Mouse (Mus musculus): ENCODE measurements around the gene Eva1b. TPM values are rescaled to one million over a fixed set of nuclear protein-coding genes. Genes with fewer than 3 reads are reported as not detected.

The Eva1b gene
- total RNA-seq (2015; ENCODE audit: low replicate concordance): not detected in 2 replicates
- not detected in 2 replicates for total RNA-seq (2017; ENCODE audit: low replicate concordance)

DNA sequence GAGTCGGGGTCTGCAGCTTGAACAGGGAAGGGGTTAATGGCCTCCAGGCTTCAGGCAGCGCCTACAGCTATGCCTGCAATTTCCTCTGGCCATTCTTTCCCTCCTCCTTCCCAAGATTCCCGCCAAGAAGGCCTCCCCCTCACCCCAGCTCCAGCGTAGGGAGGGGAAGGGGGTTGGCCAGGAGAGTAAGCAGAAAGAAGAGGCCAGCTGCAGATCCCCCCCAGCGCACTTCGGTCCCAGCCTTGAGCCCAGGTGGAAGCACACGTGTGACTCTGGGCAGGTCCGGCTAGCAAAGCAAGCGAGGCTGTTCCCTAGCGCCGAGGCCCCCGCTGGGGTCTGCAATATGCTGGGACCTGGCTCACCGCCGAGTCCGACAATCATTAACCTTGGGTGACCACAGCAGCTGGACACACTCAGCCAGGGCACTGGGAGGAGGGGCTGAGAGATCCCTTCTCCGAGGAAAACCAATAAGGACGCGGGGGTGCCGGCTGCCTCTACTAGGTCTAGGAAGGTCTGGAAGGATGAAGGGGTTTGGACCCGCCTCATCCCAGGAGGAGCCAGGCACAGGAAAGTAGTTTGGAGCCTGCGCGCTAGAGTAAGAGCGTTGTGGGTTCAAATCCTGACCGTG lies at the start of gene Eva1b:
Gene Eva1b, plus strand, starts transcription at position 212 of the 628 bp plus-strand sequence.
- ATAC-seq (replicated peaks; ENCODE audit: low FRiP score, poor library complexity, severe bottlenecking): no peak

DNA sequence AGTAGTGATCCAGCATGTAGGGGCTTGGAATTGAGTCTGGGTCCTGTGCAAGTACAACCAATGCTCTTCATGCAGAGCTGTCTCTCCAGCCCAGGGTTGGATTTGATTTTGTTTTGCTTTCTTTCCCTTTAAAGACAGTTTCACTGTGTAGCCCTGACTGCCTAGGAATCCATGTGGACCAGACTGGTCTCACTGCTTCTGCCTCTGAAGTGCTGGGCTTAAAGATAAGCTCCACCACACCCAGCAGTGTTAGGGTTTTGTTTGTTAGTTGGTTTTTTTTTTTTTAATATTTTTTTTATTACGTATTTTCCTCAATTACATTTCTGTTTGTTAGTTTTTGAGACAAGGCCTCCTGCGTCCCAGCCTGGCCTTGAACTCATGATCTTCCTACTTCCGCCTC lies 48.2 kb upstream of the Eva1b start:
- ATAC-seq (replicated peaks; ENCODE audit: low FRiP score, poor library complexity, severe bottlenecking): no peak

- ATAC-seq (replicated peaks; ENCODE audit: low FRiP score, poor library complexity, severe bottlenecking): no peak
Observed at GRCm38 (mm10) chr4:126100764-126101163, 46.8 kb upstream of the Eva1b start.

GRCm38 (mm10) chr4:126102061-126102841 lies 45.3 kb upstream of the Eva1b start:
- ATAC-seq (replicated peaks; ENCODE audit: low FRiP score, poor library complexity, severe bottlenecking): peak; percentile 43; the same call in 1 of the 2 replicates

- ATAC-seq (replicated peaks; ENCODE audit: low FRiP score, poor library complexity, severe bottlenecking): peak; percentile 84
Observed at GRCm38 (mm10) chr4:126103057-126103581, 44.4 kb upstream of the Eva1b start.

DNA sequence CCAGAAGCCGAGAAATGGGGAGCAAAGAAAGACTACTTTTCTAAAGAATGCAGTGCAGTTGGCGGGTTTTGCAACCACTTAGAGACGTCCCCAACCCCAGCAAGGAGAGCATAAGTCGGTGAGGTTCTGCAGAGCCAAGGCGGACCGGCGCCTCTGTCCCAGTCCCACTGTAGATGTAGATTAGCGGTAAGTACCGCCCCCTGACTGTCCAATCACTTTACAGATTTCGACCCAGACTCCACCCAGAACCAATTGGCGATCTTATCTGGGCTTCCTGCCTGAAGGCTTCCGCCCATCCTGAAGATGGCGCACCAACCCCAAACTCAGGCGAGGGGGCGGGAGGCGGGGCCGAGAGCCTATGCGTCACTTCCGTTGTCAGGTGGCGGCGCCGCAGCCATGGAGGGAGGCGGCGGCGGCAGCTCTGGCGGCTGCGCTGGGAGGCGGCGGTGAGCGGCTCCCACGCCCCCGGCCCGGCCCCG lies 43.9 kb upstream of the Eva1b start, which contains the start of gene Stk40:
Gene Stk40, plus strand, starts transcription at position 368 of the 479 bp plus-strand sequence.
- peak; percentile 86 for ATAC-seq (replicated peaks; ENCODE audit: low FRiP score, poor library complexity, severe bottlenecking)

DNA sequence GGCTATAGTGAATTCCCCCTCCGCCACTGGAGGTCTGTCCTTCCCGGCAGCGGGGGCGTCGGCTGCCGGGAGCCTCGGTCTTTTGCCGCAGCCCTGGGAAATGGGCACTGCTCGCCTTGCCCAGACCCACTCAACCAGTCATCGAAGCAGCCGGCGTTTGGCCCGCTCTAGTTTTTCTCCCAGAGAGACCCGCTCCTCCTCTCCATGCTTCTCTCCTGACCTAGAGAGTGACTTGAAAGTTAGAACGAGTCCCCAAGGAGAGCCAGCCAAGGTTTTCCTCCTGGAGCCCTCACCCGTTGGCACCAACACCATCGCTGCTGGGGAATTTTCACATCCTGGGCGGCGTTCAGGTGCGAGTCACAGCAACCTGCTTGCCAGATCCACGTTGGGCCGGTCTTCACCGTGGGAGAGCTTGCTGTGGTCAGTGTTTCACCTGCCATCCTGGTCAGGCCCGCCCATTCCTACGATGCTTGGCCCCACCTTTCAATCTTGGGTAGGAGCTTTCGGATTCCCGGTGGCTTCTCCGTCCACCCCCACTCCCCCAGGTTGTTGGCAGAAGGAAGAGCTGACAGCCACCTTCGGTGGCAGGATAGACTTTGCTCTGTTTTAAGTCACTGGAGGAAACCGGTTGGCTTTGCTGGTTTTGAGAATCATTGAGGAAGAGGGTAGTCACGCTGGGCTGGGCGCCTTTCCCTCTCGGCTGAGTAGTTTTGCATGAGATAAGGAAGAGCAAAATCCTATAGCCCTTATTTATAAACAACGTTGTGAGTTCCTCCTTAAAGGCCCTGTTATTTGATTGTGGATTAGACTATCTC lies 43.1 kb upstream of the Eva1b start:
- peak; percentile 26 for ATAC-seq (replicated peaks; ENCODE audit: low FRiP score, poor library complexity, severe bottlenecking)

GRCm38 (mm10) chr4:126105131-126105783 lies 42.3 kb upstream of the Eva1b start:
- ATAC-seq (replicated peaks; ENCODE audit: low FRiP score, poor library complexity, severe bottlenecking): no peak

DNA sequence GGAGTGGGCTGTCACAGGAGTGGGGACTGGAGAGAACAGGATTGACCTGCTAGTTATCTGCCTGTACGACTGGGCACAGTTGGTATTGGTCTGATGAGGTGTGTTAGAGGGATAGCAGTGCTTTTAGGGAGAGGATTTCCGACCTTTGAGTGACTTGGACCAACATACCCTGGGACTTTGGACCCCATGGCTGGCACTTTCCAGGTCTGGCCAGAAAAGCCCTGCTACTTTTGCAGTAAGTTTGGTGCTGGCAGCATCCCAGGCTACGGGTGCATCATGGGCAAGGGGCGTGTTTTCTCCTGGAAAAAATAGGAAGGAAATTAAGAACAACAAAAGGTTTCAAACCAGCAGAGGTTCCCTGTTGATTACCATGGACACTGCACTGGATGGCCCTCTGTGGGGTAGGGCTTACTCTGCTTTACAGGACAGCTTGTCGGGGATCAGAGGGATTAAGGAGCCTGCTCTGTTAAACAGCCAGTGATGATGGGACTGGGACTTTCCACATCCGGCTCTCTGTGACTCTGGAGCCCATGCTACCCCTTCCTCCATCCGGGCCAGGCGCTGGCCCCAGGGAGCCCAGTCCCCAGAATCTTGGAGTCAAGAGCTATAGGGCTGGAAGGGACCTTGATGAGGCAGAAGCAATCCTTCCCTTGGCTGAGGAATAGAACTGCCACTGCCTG lies 39.3 kb upstream of the Eva1b start:
- ATAC-seq (replicated peaks; ENCODE audit: low FRiP score, poor library complexity, severe bottlenecking): no peak

GRCm38 (mm10) chr4:126109613-126110373 lies 37.8 kb upstream of the Eva1b start:
- ATAC-seq (replicated peaks; ENCODE audit: low FRiP score, poor library complexity, severe bottlenecking): no peak

DNA sequence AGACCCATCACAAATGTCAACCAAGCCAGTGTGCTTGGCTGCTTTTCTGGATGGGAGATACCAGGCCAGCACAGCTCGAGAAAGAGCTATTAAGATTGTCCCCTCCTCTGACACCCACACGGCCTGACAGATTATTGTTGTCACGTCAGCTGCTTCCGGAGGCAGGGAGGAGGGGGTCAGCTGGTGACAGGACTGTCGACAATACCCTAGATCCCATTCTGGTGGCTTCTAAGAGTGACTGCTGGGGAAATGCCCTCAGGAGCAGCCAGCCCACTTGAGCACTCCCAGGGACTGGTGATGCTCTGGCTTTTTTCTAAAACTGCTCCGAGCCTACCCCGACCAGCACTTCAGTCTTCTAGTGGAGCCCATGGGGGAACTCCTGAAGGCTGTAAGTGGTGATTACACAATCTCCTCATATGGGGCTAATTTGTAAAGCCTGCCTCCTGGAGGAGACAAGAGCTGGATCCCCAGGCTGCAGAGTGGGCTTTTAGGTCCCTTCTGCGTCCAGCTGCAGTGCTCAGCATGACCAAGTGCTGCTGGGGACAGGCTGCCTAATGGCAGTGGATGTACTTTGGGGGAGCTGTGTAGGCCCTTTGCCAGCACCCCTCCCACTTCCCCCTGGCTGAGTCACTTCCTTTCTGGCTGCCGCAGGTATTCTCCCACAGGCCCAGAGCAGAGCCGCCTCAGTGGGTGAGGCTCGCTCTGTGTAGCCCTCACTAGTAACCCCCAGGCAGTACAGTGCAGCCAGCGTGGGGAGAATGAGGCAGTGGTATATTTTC lies 37.0 kb upstream of the Eva1b start:
- ATAC-seq (replicated peaks; ENCODE audit: low FRiP score, poor library complexity, severe bottlenecking): no peak

DNA sequence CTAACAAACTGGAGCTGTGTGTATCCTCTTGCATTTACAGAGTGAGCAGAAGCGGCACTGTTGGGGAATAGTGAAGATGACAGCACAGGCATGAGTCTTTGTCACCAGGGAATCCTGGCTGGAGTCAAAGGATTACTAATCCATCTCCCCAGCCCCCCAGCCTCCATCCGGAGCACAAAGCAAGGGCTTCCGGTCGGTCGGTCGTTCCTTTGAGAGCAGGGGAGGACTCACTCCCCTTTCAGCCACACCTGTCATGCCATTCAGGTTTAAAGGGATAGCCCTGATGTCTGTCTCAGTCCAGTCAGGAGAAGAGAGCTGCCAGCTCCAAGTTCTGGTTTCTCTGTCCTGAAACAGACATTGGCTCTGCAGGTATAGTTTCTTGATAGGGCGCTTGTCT lies 36.4 kb upstream of the Eva1b start:
- no peak for ATAC-seq (replicated peaks; ENCODE audit: low FRiP score, poor library complexity, severe bottlenecking)

GRCm38 (mm10) chr4:126113243-126113642 lies 34.3 kb upstream of the Eva1b start:
- ATAC-seq (replicated peaks; ENCODE audit: low FRiP score, poor library complexity, severe bottlenecking): no peak

GRCm38 (mm10) chr4:126113943-126114342 lies 33.6 kb upstream of the Eva1b start:
- peak; percentile 44; the same call in 1 of the 2 replicates for ATAC-seq (replicated peaks; ENCODE audit: low FRiP score, poor library complexity, severe bottlenecking)

DNA sequence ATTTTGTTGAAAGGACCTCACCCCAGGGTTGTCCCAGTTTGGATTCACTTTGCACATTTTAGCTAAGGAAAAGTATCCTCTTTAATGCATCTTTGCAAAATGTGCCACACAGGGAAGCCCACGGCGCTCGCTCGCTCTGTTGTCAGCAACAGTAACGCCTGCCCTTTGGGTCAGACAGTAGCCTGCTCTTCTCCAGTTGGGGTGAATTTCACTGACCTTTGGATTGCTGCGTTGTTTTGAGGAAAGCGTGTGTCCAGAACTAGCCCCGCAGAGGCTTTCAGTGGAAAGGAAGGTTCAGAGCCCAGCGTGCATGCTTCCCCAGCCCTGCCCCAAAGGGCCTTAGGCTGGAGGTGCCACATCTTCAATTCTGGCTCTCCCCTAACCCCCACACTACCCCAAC lies 32.1 kb upstream of the Eva1b start:
- no peak for ATAC-seq (replicated peaks; ENCODE audit: low FRiP score, poor library complexity, severe bottlenecking)

DNA sequence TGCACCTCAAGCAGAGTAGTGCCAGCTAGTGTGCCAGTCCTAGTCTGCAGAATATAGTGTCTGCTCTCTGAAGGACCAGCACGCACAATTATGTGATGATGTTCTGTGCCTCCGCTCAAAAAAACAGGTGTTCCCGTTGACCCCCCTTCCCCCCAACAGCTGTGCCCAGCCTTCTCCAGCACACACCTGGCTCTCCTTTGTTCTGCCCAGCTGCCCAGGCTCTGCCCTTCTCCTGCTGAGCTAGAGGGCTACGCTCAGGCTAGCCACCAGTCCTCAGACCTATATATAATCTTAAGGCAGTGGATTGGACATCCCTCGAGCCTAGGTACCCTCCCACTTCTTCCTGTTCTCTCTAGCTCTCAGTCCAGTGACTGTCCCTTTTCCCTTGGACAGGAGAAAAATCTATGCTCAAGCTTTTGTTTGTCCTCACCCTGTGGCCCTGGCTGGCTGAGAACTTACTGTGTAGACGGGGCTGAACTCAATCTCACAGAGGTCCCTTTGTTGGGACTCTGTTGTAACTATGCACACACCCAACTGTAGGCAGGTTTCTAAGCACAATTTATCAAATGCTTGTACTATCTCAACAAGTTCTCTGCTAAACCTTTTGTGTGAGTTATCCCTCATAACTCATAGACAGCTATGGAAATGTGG lies 31.5 kb upstream of the Eva1b start:
- ATAC-seq (replicated peaks; ENCODE audit: low FRiP score, poor library complexity, severe bottlenecking): no peak

GRCm38 (mm10) chr4:126117116-126117515 lies 30.4 kb upstream of the Eva1b start:
- ATAC-seq (replicated peaks; ENCODE audit: low FRiP score, poor library complexity, severe bottlenecking): no peak

All from erythroblast, adult 5-6 weeks (primary cell).